Mouse (Mus musculus) limb, embryonic 11.5 days (tissue): ENCODE measurements at regions not wholly inside any gene's neighbourhood (a gene's known extent, or its start where the extent isn't known, plus 50 kb on each side); places are given as distances from the start of the nearest gene placed in this dataset.

ENCODE experiments used
- ATAC-seq: fragments of 200-750 bp; cut with Nextera tagmentation; 2 replicates; pipeline ENCODE4 v1.8.0; 2017; ENCODE audit warnings: low read depth; ENCODE audit not compliant: insufficient number of reproducible peaks, low FRiP score, low TSS enrichment
- DNase-seq: peaks from one replicate; pipeline ENCODE4 v3.0.0-alpha.2; 2015; ENCODE audit warnings: low spot score
- H3K27ac ChIP-seq: fragments of 300-500 bp; sonication (generic); replicated peaks from 2 replicates; pipeline ENCODE4 v1.5.1; 2014; ENCODE audit warnings: low read depth, mild to moderate bottlenecking, low read length
- H3K27me3 ChIP-seq: fragments of 300-500 bp; sonication (generic); 2 replicates; pipeline ENCODE4 v1.6.1; 2014; ENCODE audit warnings: mild to moderate bottlenecking, low read length, mixed read lengths; ENCODE audit not compliant: control insufficient read depth, insufficient read depth
- H3K36me3 ChIP-seq: fragments of 300-500 bp; sonication (generic); 2 replicates; pipeline ENCODE4 v1.6.1; 2014; ENCODE audit warnings: mild to moderate bottlenecking, low read length, moderate library complexity, mixed read lengths; ENCODE audit not compliant: control insufficient read depth, insufficient read depth
- H3K4me1 ChIP-seq: fragments of 300-500 bp; sonication (generic); 2 replicates; pipeline ENCODE4 v1.6.1; 2014; ENCODE audit warnings: low read length, mixed read lengths; ENCODE audit not compliant: control insufficient read depth, insufficient read depth
- H3K4me2 ChIP-seq: fragments of 300-500 bp; sonication (generic); 2 replicates; pipeline ENCODE4 v1.6.1; 2014; ENCODE audit warnings: low read depth, mild to moderate bottlenecking, moderate library complexity; ENCODE audit not compliant: severe bottlenecking
- H3K4me3 ChIP-seq: fragments of 300-500 bp; sonication (generic); 2 replicates; pipeline ENCODE4 v1.5.1; 2014; ENCODE audit warnings: low read depth, low read length
- H3K9ac ChIP-seq: fragments of 300-500 bp; sonication (generic); 2 replicates; pipeline ENCODE4 v1.6.1; 2014; ENCODE audit warnings: mild to moderate bottlenecking, low read length
- H3K9me3 ChIP-seq: fragments of 300-500 bp; sonication (generic); 2 replicates; pipeline ENCODE4 v1.6.1; 2016; ENCODE audit warnings: low read length; ENCODE audit not compliant: control insufficient read depth
- WGBS: fragments of 180-500 bp; shearing (Covaris S2); extraction: QIAGEN DNeasy Blood & Tissue Kit; methylation state at CpG from one replicate; pipeline ENCODE4 v1.1.7; 2014; 5-methylcytosine and 5-hydroxymethylcytosine counted together

DNA sequence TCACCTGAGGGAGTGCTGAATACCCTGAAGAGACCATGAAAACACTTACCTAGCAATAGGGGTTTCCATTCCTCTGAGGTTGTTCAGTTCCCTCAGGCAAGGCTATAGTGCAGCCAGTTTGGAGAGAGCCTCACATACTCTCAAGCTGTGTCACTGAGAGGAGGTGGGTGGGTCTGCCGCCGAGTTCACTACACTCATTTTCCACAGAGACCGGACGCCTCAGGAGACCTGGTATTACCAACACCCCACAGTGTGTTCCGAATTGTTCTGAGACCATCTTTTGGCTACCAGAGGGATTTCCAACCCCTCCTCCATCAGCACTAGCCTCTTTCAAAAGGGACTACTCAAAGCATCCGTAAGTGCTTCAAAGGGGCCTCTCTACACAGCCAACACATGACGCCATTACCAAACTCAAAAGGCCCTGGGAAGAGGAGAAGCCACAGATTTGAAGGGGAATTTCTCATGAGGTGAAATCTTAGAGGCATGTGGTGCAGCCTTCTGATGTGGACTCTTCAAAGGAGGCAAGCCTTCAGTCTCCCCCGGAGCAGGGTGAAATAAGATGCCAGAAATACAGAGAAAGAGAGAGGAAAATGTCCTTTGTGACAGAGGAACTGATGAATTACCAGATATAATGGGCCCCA, 260.1 kb upstream of the Pabpc6 start:
- no peak overlapping the region for H3K9ac ChIP-seq
- ATAC-seq (no peak), DNase-seq (no peak)
- WGBS = 73% methylated on average over 8 of the region's 8 CpGs
- no peak overlapping the region for H3K4me3 ChIP-seq
- no peaks in the 10 kb centered on the region for H3K36me3 ChIP-seq
- no peaks in the 10 kb centered on the region for H3K9me3 ChIP-seq
- H3K27me3 ChIP-seq = no peaks in the 10 kb centered on the region
- H3K4me2 ChIP-seq = no peak overlapping the region
- no peak overlapping the region for H3K27ac ChIP-seq
- no peaks in the 10 kb centered on the region for H3K4me1 ChIP-seq

DNA sequence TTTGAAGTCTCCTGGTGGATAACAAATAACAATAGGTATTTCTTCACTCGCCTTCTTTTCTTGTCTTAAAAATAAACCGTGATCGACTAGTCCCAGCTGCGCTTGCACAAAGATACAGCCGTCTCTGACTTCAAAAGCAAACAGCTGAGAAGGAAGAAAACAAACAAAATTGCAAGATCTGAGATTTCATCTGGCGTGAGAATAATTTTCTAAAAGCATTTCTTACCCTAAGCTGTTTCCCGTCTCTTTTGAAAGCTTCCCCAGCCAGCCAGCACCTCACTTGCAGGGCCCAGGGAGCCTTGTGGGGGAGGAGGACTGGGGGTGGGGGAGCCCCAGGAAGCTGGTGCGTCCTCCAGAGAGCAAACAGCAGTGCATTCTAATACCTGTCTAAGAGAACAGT, 258.2 kb upstream of the Pabpc6 start:
- H3K27ac ChIP-seq = no peak overlapping the region
- no peak overlapping the region for H3K4me2 ChIP-seq
- no peaks in the 10 kb centered on the region for H3K27me3 ChIP-seq
- H3K9ac ChIP-seq = no peak overlapping the region
- WGBS = 74% methylated on average over 8 of the region's 8 CpGs
- ATAC-seq (no peak), DNase-seq (no peak)
- H3K9me3 ChIP-seq = no peaks in the 10 kb centered on the region
- H3K4me3 ChIP-seq = no peak overlapping the region
- H3K36me3 ChIP-seq = no peaks in the 10 kb centered on the region
- no peaks in the 10 kb centered on the region for H3K4me1 ChIP-seq

DNA sequence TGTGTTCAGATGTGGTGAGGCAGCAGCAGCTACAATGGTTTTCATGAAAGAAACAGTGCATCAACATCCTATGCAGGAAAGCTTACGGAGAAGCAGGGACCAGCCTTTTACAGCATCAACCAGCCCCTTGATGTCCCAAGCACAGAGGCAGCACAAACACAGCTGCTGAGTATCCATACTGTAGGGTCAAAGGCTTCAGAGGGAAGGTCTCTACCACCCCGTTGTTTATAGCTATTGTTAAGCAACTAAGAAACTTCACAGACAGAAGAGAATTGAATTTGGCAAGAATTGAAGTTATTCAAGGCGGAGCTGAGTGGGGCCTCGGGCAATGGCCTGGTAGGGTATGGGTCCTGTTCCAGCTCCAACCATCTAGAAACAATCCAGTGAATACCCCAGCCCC, 256.8 kb upstream of the Pabpc6 start:
- Histone ChIP-seq H3K27ac (no peak overlapping the region), H3K9ac (no peak overlapping the region), H3K4me3 (no peak overlapping the region), H3K27me3 (no peaks in the 10 kb centered on the region), H3K36me3 (no peaks in the 10 kb centered on the region), H3K9me3 (no peaks in the 10 kb centered on the region), H3K4me2 (no peak overlapping the region), H3K4me1 (no peaks in the 10 kb centered on the region)
- 54% methylated on average over 4 of the region's 4 CpGs for WGBS
- no peak for ATAC-seq
- no peak for DNase-seq

DNA sequence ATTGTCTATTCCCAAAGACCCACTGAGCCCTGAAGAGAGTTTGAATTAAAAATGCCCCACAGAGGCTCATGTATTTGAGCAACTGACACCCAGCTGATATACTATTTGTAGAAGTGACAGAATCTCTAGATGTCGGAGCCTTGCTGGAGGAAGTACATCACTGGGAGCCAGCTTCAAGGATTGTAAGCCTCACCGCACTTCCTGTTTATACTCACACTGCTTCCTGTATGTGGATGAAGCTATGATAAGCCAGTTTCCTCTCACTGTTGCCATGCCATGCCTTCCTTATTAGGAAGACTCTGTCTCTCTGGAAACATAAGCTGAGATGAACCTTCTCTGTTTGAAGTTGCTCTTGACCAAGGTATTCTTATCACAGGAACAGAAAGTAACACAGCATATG, 251.8 kb upstream of the Pabpc6 start:
- DNase-seq (no peak), ATAC-seq (no peak)
- Histone ChIP-seq H3K4me1 (no peaks in the 10 kb centered on the region), H3K36me3 (no peaks in the 10 kb centered on the region), H3K9me3 (no peaks in the 10 kb centered on the region), H3K27ac (no peak overlapping the region), H3K27me3 (no peaks in the 10 kb centered on the region), H3K4me2 (no peak overlapping the region), H3K9ac (no peak overlapping the region), H3K4me3 (no peak overlapping the region)
- WGBS = 95% methylated on average over 2 of the region's 2 CpGs

DNA sequence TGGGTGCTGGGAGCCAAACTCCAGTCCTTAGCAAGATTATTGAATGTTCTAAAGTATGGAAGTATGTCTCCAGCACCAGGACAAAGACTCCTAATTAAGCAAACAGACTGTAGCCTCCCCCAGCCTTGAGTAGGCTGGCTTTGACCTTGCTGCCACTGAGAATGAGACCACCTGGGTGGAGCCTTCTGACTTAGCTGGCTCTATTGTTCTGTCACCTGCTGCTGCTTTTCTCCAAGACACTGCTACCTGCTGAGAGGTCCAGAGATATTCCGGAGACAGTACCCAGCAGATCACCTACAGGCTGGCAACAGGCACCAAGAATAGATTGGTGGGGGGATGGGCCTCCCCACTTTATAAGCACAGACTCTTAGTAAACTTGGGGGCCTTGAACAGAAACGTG, 247.5 kb upstream of the Pabpc6 start:
- ATAC-seq = no peak
- H3K4me1 ChIP-seq = no peaks in the 10 kb centered on the region
- no peak overlapping the region for H3K4me3 ChIP-seq
- DNase-seq = no peak
- 46% methylated on average over 2 of the region's 2 CpGs for WGBS
- H3K27ac ChIP-seq = no peak overlapping the region
- no peak overlapping the region for H3K4me2 ChIP-seq
- H3K27me3 ChIP-seq = no peaks in the 10 kb centered on the region
- H3K9me3 ChIP-seq = no peaks in the 10 kb centered on the region
- H3K36me3 ChIP-seq = no peaks in the 10 kb centered on the region
- no peak overlapping the region for H3K9ac ChIP-seq

DNA sequence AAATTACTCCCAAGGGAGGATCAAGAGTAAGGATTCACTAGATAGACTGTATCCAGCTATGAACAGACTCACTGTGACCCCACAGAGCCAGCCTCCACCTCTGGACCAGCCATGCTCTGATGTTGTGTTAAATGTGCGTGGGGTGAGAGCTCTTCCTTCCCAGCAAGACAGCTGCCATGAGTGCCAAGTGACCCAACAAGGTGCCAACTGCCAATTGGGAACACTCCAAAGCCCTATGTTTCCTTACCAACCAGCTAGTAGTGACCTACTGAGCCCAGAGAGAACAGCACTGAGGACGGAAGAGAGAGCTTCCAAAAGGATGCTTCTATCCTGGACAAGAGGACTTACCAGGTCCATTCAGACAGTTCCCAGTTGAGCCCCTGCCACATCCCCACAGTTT, 241.3 kb upstream of the Pabpc6 start:
- ATAC-seq = no peak
- DNase-seq = no peak

DNA sequence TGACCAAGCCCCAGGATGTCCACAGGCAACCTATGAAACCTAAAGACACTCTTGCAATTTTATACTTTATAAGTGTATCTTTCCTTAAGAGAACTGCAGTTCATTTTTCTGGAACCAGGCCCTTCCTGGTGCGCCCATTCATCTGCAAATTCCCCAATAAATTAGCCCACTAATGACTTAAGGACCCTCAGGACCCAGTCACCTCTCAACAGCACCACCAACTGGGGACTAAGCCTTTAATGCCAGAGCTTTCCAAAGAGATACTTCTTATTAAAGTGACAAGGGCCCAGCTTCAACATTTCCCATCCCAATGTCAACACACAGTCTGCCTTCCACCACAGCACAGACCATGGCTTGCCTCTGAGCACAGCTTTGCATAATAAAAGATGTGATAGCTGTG, 237.6 kb upstream of the Pabpc6 start:
- no peak overlapping the region for H3K27ac ChIP-seq
- no peaks in the 10 kb centered on the region for H3K36me3 ChIP-seq
- no peak overlapping the region for H3K4me2 ChIP-seq
- DNase-seq (no peak), ATAC-seq (no peak)
- H3K9me3 ChIP-seq = no peaks in the 10 kb centered on the region
- H3K4me3 ChIP-seq = no peak overlapping the region
- WGBS = 23% methylated on average over 1 of the region's 1 CpGs
- peaks cover 12% of the 10 kb centered on the region for H3K4me1 ChIP-seq
- no peaks in the 10 kb centered on the region for H3K27me3 ChIP-seq
- H3K9ac ChIP-seq = no peak overlapping the region

More for the DNA sequence above, 241.3 kb upstream of the Pabpc6 start:
- H3K4me1 ChIP-seq = peaks cover 3% of the 10 kb centered on the region; the same call in 1 of the 2 replicates
- no peak overlapping the region for H3K9ac ChIP-seq
- H3K4me3 ChIP-seq = no peak overlapping the region
- no peak overlapping the region for H3K27ac ChIP-seq
- H3K4me2 ChIP-seq = no peak overlapping the region
- H3K36me3 ChIP-seq = no peaks in the 10 kb centered on the region
- WGBS = 78% methylated on average over 2 of the region's 2 CpGs
- no peaks in the 10 kb centered on the region for H3K27me3 ChIP-seq
- no peaks in the 10 kb centered on the region for H3K9me3 ChIP-seq

DNA sequence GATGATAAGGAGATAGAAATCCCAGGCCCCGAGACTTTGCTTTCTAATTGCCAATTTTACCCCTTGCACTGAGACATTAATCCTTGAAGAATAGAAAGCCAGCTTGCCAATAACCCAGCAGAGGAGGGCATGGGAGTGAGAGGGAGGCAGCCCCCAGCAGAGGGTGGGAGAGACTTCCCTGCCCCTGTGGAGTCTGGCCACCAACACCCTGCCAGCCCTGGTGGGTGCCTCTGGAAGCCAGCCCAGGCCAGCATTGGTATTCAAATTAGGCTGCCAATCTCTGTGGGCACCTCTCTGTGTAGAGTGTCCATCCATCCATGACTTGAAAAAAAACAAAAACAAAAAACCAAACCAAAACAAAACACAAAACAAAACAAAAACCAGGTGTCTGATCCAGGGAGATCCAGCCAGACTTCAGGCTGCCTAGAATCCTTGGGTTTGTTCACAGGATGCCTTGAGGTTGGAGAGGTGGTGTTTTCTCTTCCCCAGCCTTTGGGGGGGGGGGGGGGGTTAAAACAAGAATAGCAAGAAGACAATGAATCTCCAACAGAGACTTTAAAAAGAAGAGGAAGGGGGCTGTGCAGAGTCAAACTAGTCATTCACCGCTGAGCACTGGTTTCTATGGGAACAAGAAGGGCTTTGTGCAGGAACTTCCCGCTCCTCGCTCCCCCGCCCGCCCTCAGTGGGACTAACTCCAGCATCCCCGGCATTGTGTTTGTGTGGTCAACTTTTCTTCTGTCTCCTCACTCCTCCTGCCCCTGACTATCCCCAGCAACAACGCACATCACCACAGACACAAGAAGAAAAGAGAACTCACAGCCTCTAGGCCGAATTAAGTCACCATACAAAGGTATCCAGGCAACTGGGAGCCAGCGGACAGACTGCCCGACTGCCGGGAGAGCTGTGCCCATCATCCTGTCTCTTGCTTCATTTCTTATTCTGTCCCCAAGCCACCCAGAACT, 236.3 kb upstream of the Pabpc6 start:
- peak overlapping the region; percentile 49 for H3K4me2 ChIP-seq
- peak overlapping the region; percentile 32; the same call in 1 of the 2 replicates for H3K9ac ChIP-seq
- peaks cover 12% of the 10 kb centered on the region for H3K4me1 ChIP-seq
- no peak overlapping the region for H3K27ac ChIP-seq
- WGBS = 10% methylated on average over 12 of the region's 12 CpGs
- DNase-seq (peak; percentile 74), ATAC-seq (peak; percentile 65; the same call in 1 of the 2 replicates)
- no peaks in the 10 kb centered on the region for H3K27me3 ChIP-seq
- no peaks in the 10 kb centered on the region for H3K9me3 ChIP-seq
- H3K36me3 ChIP-seq = no peaks in the 10 kb centered on the region
- peak overlapping the region; percentile 7; the same call in 1 of the 2 replicates for H3K4me3 ChIP-seq
